Mouse (Mus musculus): ENCODE results near the gene Hrc.

Hrc gene

DNA sequence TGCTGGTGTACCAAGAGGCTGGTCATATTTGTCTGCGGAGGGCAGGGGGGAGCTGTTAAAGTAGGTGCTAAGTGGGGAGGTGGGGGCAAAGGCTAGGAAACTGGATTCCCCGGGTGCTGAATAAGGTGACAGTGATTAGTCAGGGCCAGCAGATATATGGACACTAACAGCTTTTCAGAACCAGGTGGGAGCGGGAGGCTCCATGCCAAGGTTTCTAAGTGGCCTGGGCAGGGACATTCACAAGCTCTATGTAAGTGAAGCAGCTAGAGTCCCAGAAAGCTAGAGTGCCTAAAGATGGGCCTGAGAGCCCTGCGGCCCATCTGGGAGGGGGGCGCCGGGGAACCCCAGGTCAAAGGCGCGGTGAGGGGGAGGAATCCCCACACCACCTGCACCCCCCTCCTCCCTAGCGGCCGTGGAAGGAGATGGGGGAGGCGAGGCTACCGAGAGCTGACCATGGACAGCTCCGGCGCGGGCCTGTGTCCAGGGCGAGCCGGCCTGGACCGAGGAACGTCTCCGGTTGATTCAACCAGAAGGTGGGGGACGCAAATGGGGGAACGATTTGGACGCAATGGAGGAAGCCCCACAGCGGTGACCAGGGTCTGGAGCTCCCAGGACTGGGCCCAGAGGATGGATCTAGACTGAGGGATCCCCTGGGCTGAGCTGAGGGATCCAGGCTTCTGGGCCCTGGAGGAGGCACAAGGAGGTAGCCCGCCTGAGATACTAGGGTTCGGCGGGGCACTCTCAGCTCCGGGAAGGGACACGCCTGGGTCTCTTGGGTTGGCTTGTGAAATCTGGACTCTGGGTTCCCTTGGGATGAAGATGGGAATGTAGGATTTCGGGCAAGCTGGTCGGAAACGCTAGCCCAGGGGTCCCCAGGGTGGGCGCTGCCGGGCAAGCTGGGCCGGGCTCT, 30.9 kb downstream of the Hrc start:
- DNase-seq (ENCODE audit: low read depth, low spot score), result peak; percentile 19

GRCm38 (mm10) chr7:45366652-45367019, 31.5 kb downstream of the Hrc start, which contains the start of gene Ppfia3:
TSS of gene Ppfia3 (minus strand) at chr7:45367019.
- DNase-seq (ENCODE audit: low read depth, low spot score), result no peak

DNA sequence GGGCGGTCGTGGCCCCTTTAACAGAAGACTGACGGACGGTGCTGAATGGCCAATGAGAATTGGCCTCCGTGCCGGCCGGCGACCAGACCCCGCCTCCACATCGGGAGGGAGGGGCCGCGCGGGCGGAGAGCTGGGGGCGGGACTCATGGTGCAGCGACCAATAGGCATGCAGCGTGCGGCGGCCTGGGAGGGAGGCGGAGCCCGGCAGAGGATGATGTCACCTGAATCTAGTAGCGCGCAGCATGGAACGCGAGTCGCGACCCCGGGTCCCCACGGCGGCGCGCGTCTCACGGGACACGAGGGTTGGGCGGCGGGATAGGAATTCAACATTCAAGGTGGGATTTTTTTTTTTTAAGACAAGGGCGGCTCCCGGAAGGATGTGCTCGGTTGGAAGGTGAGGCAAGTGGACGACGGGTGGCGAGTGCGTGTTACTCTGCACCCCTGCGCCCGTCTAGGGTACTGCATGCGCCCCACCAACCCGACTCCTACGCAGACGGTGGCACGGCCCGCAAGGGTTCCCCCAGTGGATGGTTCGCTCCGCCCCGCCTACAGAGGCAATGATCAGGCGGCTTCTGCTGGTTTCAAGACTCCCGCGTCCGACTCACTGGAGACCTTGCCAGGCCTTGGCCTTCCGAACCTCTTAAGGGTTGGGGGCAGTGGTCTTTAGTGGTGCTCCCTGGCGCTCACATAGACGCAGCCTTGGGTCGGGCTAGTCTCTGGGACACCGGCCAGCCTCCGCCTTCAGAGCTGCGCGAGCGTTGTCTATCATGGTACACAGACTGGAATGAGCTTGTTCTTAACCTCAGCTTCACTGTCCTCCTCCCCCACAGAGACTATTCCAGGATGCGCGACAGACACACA, 32.2 kb downstream of the Hrc start:
- peak; percentile 92 for DNase-seq (ENCODE audit: low read depth, low spot score)

DNA sequence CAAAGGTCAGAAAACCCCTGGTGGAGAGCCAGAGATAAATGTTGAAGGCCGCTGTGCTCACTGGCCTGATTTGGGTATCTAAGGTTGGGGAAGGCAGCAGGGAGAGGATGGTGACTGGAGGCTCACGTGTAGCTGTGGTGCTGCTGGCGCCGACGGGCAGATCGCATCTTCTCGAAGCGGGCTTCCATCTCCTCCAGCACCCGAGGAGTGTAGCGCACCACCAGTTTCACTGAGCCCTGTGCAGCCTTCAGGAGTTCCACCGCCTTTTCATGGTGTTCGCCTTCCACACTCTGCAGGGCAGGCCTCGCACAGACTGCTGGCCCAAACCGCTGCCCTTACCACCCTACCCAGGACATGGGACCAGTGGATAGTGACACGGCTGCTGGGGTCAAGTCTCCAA, 33.1 kb downstream of the Hrc start:
- no peak for DNase-seq (ENCODE audit: low read depth, low spot score)

- no peak for DNase-seq (ENCODE audit: low read depth, low spot score)
These were observed 34.1 kb downstream of the Hrc start for GRCm38 (mm10) chr7:45369022-45369745.

DNA sequence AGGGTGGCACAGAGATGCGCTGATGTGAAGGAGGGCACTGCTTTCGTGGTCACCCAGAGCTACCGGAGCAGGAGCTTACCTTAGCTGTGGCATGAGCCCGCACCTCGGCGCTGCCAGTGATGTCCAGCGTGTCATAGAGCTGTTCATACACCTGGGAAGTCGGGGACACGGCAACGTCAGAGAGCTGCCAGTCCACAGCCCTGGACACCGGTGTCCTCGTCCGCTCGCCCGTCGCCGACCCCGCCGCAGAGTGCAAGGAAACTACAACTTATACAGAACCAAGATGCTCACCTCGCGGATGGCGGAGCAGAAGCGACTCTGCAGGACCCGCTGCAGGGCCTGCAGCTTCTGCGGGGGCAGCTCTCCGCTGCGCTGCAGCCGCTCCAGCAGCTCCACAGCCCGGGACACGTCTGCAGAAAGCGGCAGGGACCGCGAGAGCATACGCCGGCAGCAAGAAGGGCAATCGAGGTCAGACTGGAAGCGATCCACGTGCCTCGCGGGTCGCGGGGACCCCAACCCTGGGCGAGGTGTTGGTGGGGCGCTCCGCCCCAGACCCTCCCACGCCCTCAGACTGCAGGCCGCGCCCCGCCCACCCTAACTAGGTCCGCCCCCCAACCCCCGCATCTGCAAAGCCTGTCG, 34.9 kb downstream of the Hrc start:
- no peak for DNase-seq (ENCODE audit: low read depth, low spot score)

GRCm38 (mm10) chr7:45370475-45371311, 35.6 kb downstream of the Hrc start, which contains the start of gene Lin7b:
TSS of gene Lin7b (minus strand) at chr7:45370583.
- peak; percentile 77 for DNase-seq (ENCODE audit: low read depth, low spot score)

DNA sequence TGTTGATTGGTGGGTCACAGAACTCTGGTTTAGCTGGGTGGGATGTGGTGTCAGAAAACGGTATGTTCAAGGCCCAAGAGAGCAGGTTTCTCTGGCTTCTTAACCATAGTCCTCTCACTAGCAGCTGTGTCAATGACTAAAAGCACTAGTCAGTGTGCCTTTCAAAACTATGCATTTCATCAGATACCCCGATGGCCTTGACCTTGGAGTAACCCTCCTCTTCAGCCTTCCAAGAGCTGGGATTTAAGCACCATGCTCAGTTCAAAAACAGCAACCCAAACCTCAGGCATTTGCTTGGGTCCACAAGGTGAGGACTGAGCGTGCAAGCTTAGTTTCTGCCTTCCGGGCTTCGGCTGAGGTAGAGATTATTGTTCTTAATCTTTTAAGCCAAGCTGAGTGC, 37.3 kb downstream of the Hrc start:
- no peak for DNase-seq (ENCODE audit: low read depth, low spot score)

DNA sequence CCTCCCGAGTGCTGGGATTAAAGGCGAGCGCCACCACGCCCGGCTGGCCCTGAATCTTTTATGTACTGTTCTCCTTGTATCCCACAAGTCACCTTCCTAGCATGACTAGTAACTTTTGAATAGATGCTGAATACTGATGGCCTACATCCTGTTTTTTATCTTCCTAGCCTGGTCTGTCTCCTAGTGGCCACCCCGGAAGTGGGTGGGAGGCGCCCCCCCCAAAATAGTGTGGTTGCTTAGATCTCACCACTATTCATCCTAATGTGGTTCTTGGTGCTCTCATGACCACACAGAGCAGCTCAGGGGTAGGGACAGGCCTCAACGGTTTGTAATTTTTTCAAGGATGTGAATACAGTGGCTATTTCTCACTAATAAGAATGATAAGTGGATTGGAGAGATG, 39.5 kb downstream of the Hrc start:
- no peak for DNase-seq (ENCODE audit: low read depth, low spot score)

- DNase-seq (ENCODE audit: low read depth, low spot score), result no peak
These were observed 41.0 kb downstream of the Hrc start for GRCm38 (mm10) chr7:45376057-45376456.

- DNase-seq (ENCODE audit: low read depth, low spot score), result no peak
These were observed 51.0 kb downstream of the Hrc start for GRCm38 (mm10) chr7:45386077-45386476.
